Mouse (Mus musculus) stomach, embryonic 14.5 days (tissue): ENCODE measurements around the gene Prmt3. TPM values are rescaled to one million over a fixed set of nuclear protein-coding genes. Genes with fewer than 3 reads are reported as not detected.

ENCODE experiments used
- ATAC-seq: fragments of 200-750 bp; cut with Nextera tagmentation; 2 replicates; pipeline ENCODE4 v1.8.0; 2017; ENCODE audit warnings: low read depth, moderate TSS enrichment; ENCODE audit not compliant: insufficient number of reproducible peaks, insufficient read depth, low FRiP score
- H3K27ac ChIP-seq: fragments of 300-500 bp; sonication (generic); 2 replicates; pipeline ENCODE4 v1.5.1; 2014; ENCODE audit warnings: mild to moderate bottlenecking, low read length, moderate library complexity, mixed read lengths
- H3K27me3 ChIP-seq: fragments of 300-500 bp; sonication (generic); 2 replicates; pipeline ENCODE4 v1.6.1; 2014; ENCODE audit warnings: low read length, control low read depth, mixed read lengths; ENCODE audit not compliant: control insufficient read depth, insufficient read depth
- H3K36me3 ChIP-seq: fragments of 300-500 bp; sonication (generic); 2 replicates; pipeline ENCODE4 v1.6.1; 2014; ENCODE audit warnings: mild to moderate bottlenecking, control low read depth, low read length, moderate library complexity, mixed read lengths; ENCODE audit not compliant: control insufficient read depth, insufficient read depth
- H3K4me1 ChIP-seq: fragments of 300-500 bp; sonication (generic); 2 replicates; pipeline ENCODE4 v1.6.1; 2014; ENCODE audit warnings: low read length, control low read depth, mixed read lengths; ENCODE audit not compliant: control insufficient read depth, insufficient read depth
- H3K4me2 ChIP-seq: fragments of 300-500 bp; sonication (generic); replicated peaks from 2 replicates; pipeline ENCODE4 v1.6.1; 2014; ENCODE audit warnings: low read depth, low read length, control low read depth
- H3K4me3 ChIP-seq: fragments of 300-500 bp; sonication (generic); 2 replicates; pipeline ENCODE4 v1.5.1; 2014; ENCODE audit warnings: low read depth, low read length, control low read depth
- H3K9ac ChIP-seq: fragments of 300-500 bp; sonication (generic); replicated peaks from 2 replicates; pipeline ENCODE4 v1.6.1; 2014; ENCODE audit warnings: low read depth, mild to moderate bottlenecking, control low read depth, low read length, moderate library complexity, mixed read lengths
- H3K9me3 ChIP-seq: fragments of 300-500 bp; sonication (generic); 2 replicates; pipeline ENCODE4 v1.6.1; 2016; ENCODE audit warnings: low read depth, low read length, control low read depth; ENCODE audit not compliant: control insufficient read depth
- WGBS: fragments of 180-500 bp; shearing (Covaris S2); extraction: QIAGEN DNeasy Blood & Tissue Kit; methylation state at CpG from one replicate; pipeline ENCODE4 v1.1.7; 2014; 5-methylcytosine and 5-hydroxymethylcytosine counted together
- polyA plus RNA-seq: library from polyadenylated mRNA; unstranded; fragments of >200 nt; fragmentation: Nextera tagmentation; extraction: Ambion mirVana; gene quantifications from 2 replicates; pipeline ENCODE4 v1.2.1, GENCODE M21; 2014

Gene Prmt3
- polyA plus RNA-seq, 1 experiment from 2014 or later: 51.5 TPM

GRCm38 (mm10) chr7:49907191-49908171 lies 129.3 kb downstream of the Prmt3 start:
- Histone ChIP-seq H3K4me1 (no peaks in the 10 kb centered on the region), H3K4me2 (no peak overlapping the region), H3K36me3 (no peaks in the 10 kb centered on the region), H3K4me3 (no peak overlapping the region), H3K27ac (no peak overlapping the region), H3K27me3 (peaks cover 63% of the 10 kb centered on the region), H3K9me3 (no peaks in the 10 kb centered on the region), H3K9ac (no peak overlapping the region)
- ATAC-seq: no peak
- 2% methylated on average over 28 of the region's 28 CpGs for WGBS

Other genes starting within 250 kb of the Prmt3 start
- gene Dbx1, start 141.5 kb upstream of the Prmt3 start, polyA plus RNA-seq: not detected in 2 replicates
- 9.8 and 11.3 TPM in 2 replicates for gene Htatip2, start 19.2 kb upstream of the Prmt3 start, polyA plus RNA-seq
- gene Slc6a5, start 131.8 kb downstream of the Prmt3 start, polyA plus RNA-seq: 0.03 TPM in 1 of 2 replicates, not detected in the other
- 7.1 and 7.3 TPM in 2 replicates for gene Nell1, start 196.5 kb downstream of the Prmt3 start, polyA plus RNA-seq